Mouse (Mus musculus): ENCODE results near the gene Vmn1r4. TPM values are rescaled to one million over a fixed set of nuclear protein-coding genes. Genes with fewer than 3 reads are reported as not detected.

Vmn1r4 gene
- polyA plus RNA-seq, 1 experiment from 2014 or later: 0.29 TPM

GRCm38 (mm10) chr6:56902606-56903520 lies 21.0 kb upstream of the Vmn1r4 start:
- H3K4me2 ChIP-seq (ENCODE audit: low read depth, low read length): no peak overlapping the region
- peaks cover 33% of the 10 kb centered on the region for H3K4me1 ChIP-seq (ENCODE audit: control insufficient read depth, insufficient read depth, low read length)
- no peak overlapping the region for H3K27ac ChIP-seq (ENCODE audit: low read length)
- H3K27me3 ChIP-seq (replicated peaks; ENCODE audit: control insufficient read depth, insufficient read depth, low read length): no peaks in the 10 kb centered on the region
- peak overlapping the region; percentile 13; the same call in 1 of the 2 replicates for H3K9ac ChIP-seq (ENCODE audit: low read depth, low read length)
- H3K36me3 ChIP-seq (ENCODE audit: control insufficient read depth, insufficient read depth, low read length): no peaks in the 10 kb centered on the region
- no peak for ATAC-seq
- no peak overlapping the region for H3K4me3 ChIP-seq (ENCODE audit: low read length)
- no peaks in the 10 kb centered on the region for H3K9me3 ChIP-seq (ENCODE audit: control insufficient read depth, low read length)
- 76% methylated on average over 7 of the region's 7 CpGs for WGBS

GRCm38 (mm10) chr6:56903831-56904230 lies 20.0 kb upstream of the Vmn1r4 start:
- 31% methylated on average over 6 of the region's 6 CpGs for WGBS
- no peak overlapping the region for H3K9ac ChIP-seq (ENCODE audit: low read depth, low read length)
- H3K27me3 ChIP-seq (replicated peaks; ENCODE audit: control insufficient read depth, insufficient read depth, low read length): no peaks in the 10 kb centered on the region
- no peak overlapping the region for H3K4me2 ChIP-seq (ENCODE audit: low read depth, low read length)
- H3K27ac ChIP-seq (ENCODE audit: low read length): peak overlapping the region; percentile 23; the same call in 1 of the 2 replicates
- H3K36me3 ChIP-seq (ENCODE audit: control insufficient read depth, insufficient read depth, low read length): no peaks in the 10 kb centered on the region
- H3K4me3 ChIP-seq (ENCODE audit: low read length): no peak overlapping the region
- H3K4me1 ChIP-seq (ENCODE audit: control insufficient read depth, insufficient read depth, low read length): peaks cover 33% of the 10 kb centered on the region
- no peak for ATAC-seq
- no peaks in the 10 kb centered on the region for H3K9me3 ChIP-seq (ENCODE audit: control insufficient read depth, low read length)

- H3K4me1 ChIP-seq (ENCODE audit: control insufficient read depth, insufficient read depth, low read length): peaks cover 33% of the 10 kb centered on the region
- no peak overlapping the region for H3K4me3 ChIP-seq (ENCODE audit: low read length)
- no peak overlapping the region; the same call in 1 of the 2 replicates for H3K27ac ChIP-seq (ENCODE audit: low read length)
- no peaks in the 10 kb centered on the region for H3K36me3 ChIP-seq (ENCODE audit: control insufficient read depth, insufficient read depth, low read length)
- H3K9me3 ChIP-seq (ENCODE audit: control insufficient read depth, low read length): no peaks in the 10 kb centered on the region
- H3K9ac ChIP-seq (ENCODE audit: low read depth, low read length): no peak overlapping the region
- WGBS: 76% methylated on average over 1 of the region's 1 CpGs
- no peak overlapping the region for H3K4me2 ChIP-seq (ENCODE audit: low read depth, low read length)
- no peak for ATAC-seq
- no peaks in the 10 kb centered on the region for H3K27me3 ChIP-seq (replicated peaks; ENCODE audit: control insufficient read depth, insufficient read depth, low read length)
Observed at GRCm38 (mm10) chr6:56904330-56904729, 19.5 kb upstream of the Vmn1r4 start.

- H3K4me1 ChIP-seq (ENCODE audit: control insufficient read depth, insufficient read depth, low read length): peaks cover 33% of the 10 kb centered on the region
- H3K27me3 ChIP-seq (replicated peaks; ENCODE audit: control insufficient read depth, insufficient read depth, low read length): no peaks in the 10 kb centered on the region
- no peak overlapping the region for H3K9ac ChIP-seq (ENCODE audit: low read depth, low read length)
- no peak for ATAC-seq
- H3K27ac ChIP-seq (ENCODE audit: low read length): no peak overlapping the region; the same call in 1 of the 2 replicates
- H3K9me3 ChIP-seq (ENCODE audit: control insufficient read depth, low read length): no peaks in the 10 kb centered on the region
- H3K4me2 ChIP-seq (ENCODE audit: low read depth, low read length): no peak overlapping the region
- no peaks in the 10 kb centered on the region for H3K36me3 ChIP-seq (ENCODE audit: control insufficient read depth, insufficient read depth, low read length)
- WGBS: 72% methylated on average over 2 of the region's 2 CpGs
- H3K4me3 ChIP-seq (ENCODE audit: low read length): no peak overlapping the region
Observed at GRCm38 (mm10) chr6:56904982-56905381, 18.8 kb upstream of the Vmn1r4 start.

GRCm38 (mm10) chr6:56905486-56905885 lies 18.3 kb upstream of the Vmn1r4 start:
- no peaks in the 10 kb centered on the region for H3K36me3 ChIP-seq (ENCODE audit: control insufficient read depth, insufficient read depth, low read length)
- H3K9ac ChIP-seq (ENCODE audit: low read depth, low read length): no peak overlapping the region
- H3K27me3 ChIP-seq (replicated peaks; ENCODE audit: control insufficient read depth, insufficient read depth, low read length): no peaks in the 10 kb centered on the region
- no peak overlapping the region for H3K4me3 ChIP-seq (ENCODE audit: low read length)
- peaks cover 33% of the 10 kb centered on the region for H3K4me1 ChIP-seq (ENCODE audit: control insufficient read depth, insufficient read depth, low read length)
- WGBS: 81% methylated on average over 5 of the region's 5 CpGs
- H3K4me2 ChIP-seq (ENCODE audit: low read depth, low read length): no peak overlapping the region
- no peak for ATAC-seq
- H3K27ac ChIP-seq (ENCODE audit: low read length): no peak overlapping the region
- no peaks in the 10 kb centered on the region for H3K9me3 ChIP-seq (ENCODE audit: control insufficient read depth, low read length)

GRCm38 (mm10) chr6:56906121-56906846 lies 17.5 kb upstream of the Vmn1r4 start:
- no peaks in the 10 kb centered on the region for H3K36me3 ChIP-seq (ENCODE audit: control insufficient read depth, insufficient read depth, low read length)
- H3K27ac ChIP-seq (ENCODE audit: low read length): no peak overlapping the region
- H3K9me3 ChIP-seq (ENCODE audit: control insufficient read depth, low read length): no peaks in the 10 kb centered on the region
- no peak overlapping the region for H3K9ac ChIP-seq (ENCODE audit: low read depth, low read length)
- peaks cover 31% of the 10 kb centered on the region for H3K4me1 ChIP-seq (ENCODE audit: control insufficient read depth, insufficient read depth, low read length)
- WGBS: 68% methylated on average over 8 of the region's 8 CpGs
- ATAC-seq: no peak
- H3K27me3 ChIP-seq (replicated peaks; ENCODE audit: control insufficient read depth, insufficient read depth, low read length): no peaks in the 10 kb centered on the region
- H3K4me2 ChIP-seq (ENCODE audit: low read depth, low read length): no peak overlapping the region
- H3K4me3 ChIP-seq (ENCODE audit: low read length): no peak overlapping the region

GRCm38 (mm10) chr6:56907973-56908372 lies 15.8 kb upstream of the Vmn1r4 start:
- Histone ChIP-seq H3K9me3 (ENCODE audit: control insufficient read depth, low read length) (no peaks in the 10 kb centered on the region), H3K27me3 (replicated peaks; ENCODE audit: control insufficient read depth, insufficient read depth, low read length) (no peaks in the 10 kb centered on the region), H3K9ac (ENCODE audit: low read depth, low read length) (no peak overlapping the region), H3K4me2 (ENCODE audit: low read depth, low read length) (no peak overlapping the region), H3K36me3 (ENCODE audit: control insufficient read depth, insufficient read depth, low read length) (no peaks in the 10 kb centered on the region), H3K27ac (ENCODE audit: low read length) (no peak overlapping the region), H3K4me1 (ENCODE audit: control insufficient read depth, insufficient read depth, low read length) (peaks cover 28% of the 10 kb centered on the region), H3K4me3 (ENCODE audit: low read length) (no peak overlapping the region)
- no peak for ATAC-seq
- WGBS: 94% methylated on average over 3 of the region's 3 CpGs

GRCm38 (mm10) chr6:56908397-56908796 lies 15.4 kb upstream of the Vmn1r4 start:
- ATAC-seq: no peak
- no peaks in the 10 kb centered on the region for H3K27me3 ChIP-seq (replicated peaks; ENCODE audit: control insufficient read depth, insufficient read depth, low read length)
- H3K4me2 ChIP-seq (ENCODE audit: low read depth, low read length): no peak overlapping the region
- no peak overlapping the region for H3K9ac ChIP-seq (ENCODE audit: low read depth, low read length)
- peaks cover 29% of the 10 kb centered on the region for H3K4me1 ChIP-seq (ENCODE audit: control insufficient read depth, insufficient read depth, low read length)
- no peak overlapping the region for H3K4me3 ChIP-seq (ENCODE audit: low read length)
- H3K36me3 ChIP-seq (ENCODE audit: control insufficient read depth, insufficient read depth, low read length): no peaks in the 10 kb centered on the region
- H3K9me3 ChIP-seq (ENCODE audit: control insufficient read depth, low read length): no peaks in the 10 kb centered on the region
- H3K27ac ChIP-seq (ENCODE audit: low read length): no peak overlapping the region
- 94% methylated on average over 2 of the region's 2 CpGs for WGBS

GRCm38 (mm10) chr6:56908912-56909311 lies 14.9 kb upstream of the Vmn1r4 start:
- Histone ChIP-seq H3K9ac (ENCODE audit: low read depth, low read length) (no peak overlapping the region), H3K27ac (ENCODE audit: low read length) (no peak overlapping the region), H3K4me3 (ENCODE audit: low read length) (no peak overlapping the region), H3K4me1 (ENCODE audit: control insufficient read depth, insufficient read depth, low read length) (peaks cover 29% of the 10 kb centered on the region), H3K9me3 (ENCODE audit: control insufficient read depth, low read length) (no peaks in the 10 kb centered on the region), H3K4me2 (ENCODE audit: low read depth, low read length) (no peak overlapping the region), H3K36me3 (ENCODE audit: control insufficient read depth, insufficient read depth, low read length) (no peaks in the 10 kb centered on the region), H3K27me3 (replicated peaks; ENCODE audit: control insufficient read depth, insufficient read depth, low read length) (no peaks in the 10 kb centered on the region)
- no peak for ATAC-seq
- 6% methylated on average over 4 of the region's 4 CpGs for WGBS
